Mouse (Mus musculus): ENCODE results near the gene Ikzf1.
A peak's percentile ranks its signal among the peaks of the same experiment; 100 is the strongest.

DNA sequence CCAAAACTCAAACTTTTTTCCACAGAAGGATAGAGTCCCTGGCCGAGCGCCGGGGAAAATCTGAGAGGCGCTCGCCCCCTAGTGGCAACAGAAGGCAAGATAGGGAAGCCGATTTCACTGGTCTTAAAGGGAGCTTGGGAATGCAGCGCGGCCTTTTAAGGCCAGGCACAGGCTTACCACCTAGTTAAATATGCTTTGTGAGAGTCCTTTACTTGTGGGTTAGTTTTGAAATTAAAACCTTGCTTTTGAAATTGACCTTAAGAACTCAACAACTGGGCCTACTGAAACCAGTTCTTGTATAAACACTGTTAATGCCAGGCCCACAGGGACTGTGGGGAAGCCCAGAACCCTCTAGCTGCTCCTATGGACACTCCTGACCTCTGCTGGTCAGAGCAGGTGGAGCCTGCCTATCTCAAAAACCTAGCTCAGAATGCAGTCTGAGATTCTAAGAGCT lies 103.7 kb downstream of the Ikzf1 start:
- TF ChIP-seq CTCF (IDR thresholded peaks at IDR 0.05; ENCODE audit: borderline replicate concordance, extremely low read depth, insufficient read depth, insufficient read length), result peak; percentile 97
- no peak for TF ChIP-seq POLR2A (IDR thresholded peaks at IDR 0.05; ENCODE audit: borderline replicate concordance, extremely low read depth, insufficient read depth, insufficient read length, poor library complexity, severe bottlenecking)
